Mouse (Mus musculus) layer of hippocampus, postnatal 10 days (tissue): ENCODE data around the gene Gm3667. TPM values are rescaled to one million over a fixed set of nuclear protein-coding genes. Genes with fewer than 3 reads are reported as not detected.
"Not testable (repeated sequence)": the region's sequence is repeated elsewhere in the genome, so short reads cannot be mapped to it uniquely, and the experiment has no call there.

ENCODE experiments used
- DNase-seq, 2 experiments: peaks; one replicate each; pipeline ENCODE4 v3.0.0; 2021; ENCODE audit warnings: low spot score in 2 of 2
- long read RNA-seq: library from polyadenylated mRNA; stranded (forward); transcript quantifications from one replicate; pipeline ENCODE4 v2.0.0, GENCODE M21; 2023
- total RNA-seq, 2 experiments: library from RNA; stranded (reverse); gene quantifications; 2 replicates each; pipeline ENCODE4 v1.2.3; 2021

Gm3667 gene
- total RNA-seq, result 1 to 10 TPM; 2.9 to 3.5 TPM
- long read RNA-seq, partial matches to known transcripts, result 0 of 6 reads
- long read RNA-seq, other reads (novel, unspliced or antisense), result 6 of 6 reads

- peak; percentile 4 to 10 for DNase-seq
Observed at GRCm38 (mm10) chr14:6889521-6890012, at the start of gene Gm3667. Gene Gm3667 (minus strand): TSS chr14:6889962.

DNA sequence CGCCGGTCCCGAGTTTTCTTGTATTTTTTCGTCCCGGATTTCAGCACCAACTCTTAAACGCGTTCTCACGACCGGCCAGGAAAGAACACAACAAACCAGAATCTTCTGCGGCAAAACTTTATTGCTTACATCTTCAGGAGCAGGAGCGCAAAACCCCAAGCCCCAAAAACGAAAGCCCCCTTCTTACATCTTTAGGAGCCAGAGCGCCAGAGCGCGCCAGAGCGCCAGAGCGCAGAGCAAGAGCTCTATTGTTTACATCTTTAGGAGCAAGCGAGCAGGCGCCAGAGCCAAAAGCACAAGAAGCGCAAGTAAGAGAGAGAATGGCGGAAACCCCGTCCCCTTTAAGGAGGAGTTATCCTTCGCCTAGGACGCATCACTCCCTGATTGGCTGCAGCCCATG lies 10.1 kb upstream of the Gm3667 start:
- peak in 1 of 2 experiments; percentile 7 for DNase-seq

DNA sequence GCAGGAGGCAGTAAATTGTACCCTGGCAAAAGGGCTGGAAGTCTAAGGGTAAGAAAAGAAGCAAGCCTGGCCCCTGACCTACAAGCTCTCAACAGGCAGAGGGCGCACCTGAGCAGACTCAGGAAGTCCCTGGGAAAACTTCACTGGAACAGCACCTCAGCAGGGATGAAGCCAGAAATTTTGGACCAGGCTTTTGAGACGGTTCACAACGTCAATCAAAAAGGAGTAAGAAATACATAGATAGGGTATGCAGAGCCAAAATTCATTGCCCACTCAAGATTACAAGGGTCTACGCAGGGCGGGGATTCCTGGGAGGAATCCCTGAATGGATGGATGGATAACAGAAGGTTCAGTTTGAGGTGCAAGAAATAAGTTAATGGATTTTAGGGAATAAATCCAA lies 951 bp downstream of the Gm3667 start:
- DNase-seq, result peak; percentile 32 to 41

GRCm38 (mm10) chr14:6840211-6840610 lies 49.6 kb downstream of the Gm3667 start, which contains the start of gene Gm3642:
Gene Gm3642 (minus strand): TSS chr14:6840311.
- not testable (repeated sequence) for DNase-seq

DNA sequence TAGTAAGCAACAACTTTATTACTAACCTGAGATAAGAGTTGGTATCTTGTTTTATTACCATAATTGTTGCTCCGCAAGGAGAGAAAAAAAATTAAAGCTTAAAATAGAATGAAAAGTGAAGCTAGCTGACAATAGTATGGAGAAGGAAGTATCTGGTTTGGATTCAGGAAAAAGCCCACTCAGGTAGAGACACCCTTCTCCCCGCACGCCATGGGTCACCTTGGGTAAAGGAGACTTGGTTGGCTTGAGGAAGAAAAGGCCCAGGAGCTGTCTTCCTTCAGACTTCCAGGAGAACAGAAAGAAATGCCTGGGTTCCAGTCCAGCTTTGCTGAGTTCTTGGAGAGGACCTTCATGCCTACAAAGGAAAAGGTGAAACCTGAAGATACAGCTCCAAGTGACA lies 66.5 kb downstream of the Gm3667 start:
- DNase-seq, result not testable (repeated sequence)

Other genes starting within 250 kb of the Gm3667 start
- under 1 TPM in 1 of 2 experiments, not detected in 1; 0.23 TPM for gene Gm10251, start 205.8 kb downstream of the Gm3667 start, total RNA-seq
- not detected for gene Gm8050, start 169.7 kb downstream of the Gm3667 start, total RNA-seq
- 1 to 10 TPM; 3.5 to 3.6 TPM for gene Gm3636, start 147.6 kb downstream of the Gm3667 start, total RNA-seq
- not detected for gene Gm8362, start 115.6 kb downstream of the Gm3667 start, total RNA-seq
- under 1 TPM in 1 of 2 experiments, not detected in 1; 0.73 TPM for gene Gm3642, start 49.7 kb downstream of the Gm3667 start, total RNA-seq
- not detected for gene Gm6356, start 83.9 kb upstream of the Gm3667 start, total RNA-seq
- gene Gm10406, start 137.5 kb upstream of the Gm3667 start, total RNA-seq, result 1 to 10 TPM in 1 of 2 experiments, under 1 TPM in 1; 0.87 to 1.8 TPM
- gene Gm3685, start 155.0 kb upstream of the Gm3667 start, total RNA-seq, result not detected
- 1 to 10 TPM; 3.8 to 4.7 TPM for gene Gm3696, start 210.7 kb upstream of the Gm3667 start, total RNA-seq
- gene Gm6676, start 235.4 kb upstream of the Gm3667 start, total RNA-seq, result not detected